Mouse (Mus musculus) heart, postnatal 0 days (tissue): Measurements from ENCODE around the gene D630045J12Rik. TPM values are rescaled to one million over a fixed set of nuclear protein-coding genes. Genes with fewer than 3 reads are reported as not detected.
A peak's percentile ranks its signal among the peaks of the same experiment; 100 is the strongest.

ENCODE experiments used
- ATAC-seq: fragments of 200-750 bp; cut with Nextera tagmentation; 2 replicates; pipeline ENCODE4 v1.8.0; 2017; ENCODE audit warnings: low read depth, moderate number of reproducible peaks, moderate library complexity; ENCODE audit not compliant: insufficient read depth
- DNase-seq: peaks from one replicate; pipeline ENCODE4 v3.0.0-alpha.2; 2016; ENCODE audit warnings: low spot score
- H3K27ac ChIP-seq: fragments of 300-500 bp; sonication (generic); 2 replicates; pipeline ENCODE4 v1.5.1; 2014; ENCODE audit warnings: low read depth, mild to moderate bottlenecking
- H3K27me3 ChIP-seq: fragments of 300-500 bp; sonication (generic); 2 replicates; pipeline ENCODE4 v1.6.1; 2014; ENCODE audit warnings: low read length, mixed read lengths; ENCODE audit not compliant: control insufficient read depth, insufficient read depth
- H3K36me3 ChIP-seq: fragments of 300-500 bp; sonication (generic); replicated peaks from 2 replicates; pipeline ENCODE4 v1.6.1; 2014; ENCODE audit warnings: low read length, mixed read lengths; ENCODE audit not compliant: control insufficient read depth, insufficient read depth
- H3K4me1 ChIP-seq: fragments of 300-500 bp; sonication (generic); 2 replicates; pipeline ENCODE4 v1.6.1; 2014; ENCODE audit warnings: antibody characterized with exemption; ENCODE audit not compliant: control insufficient read depth, insufficient read depth
- H3K4me2 ChIP-seq: fragments of 300-500 bp; sonication (generic); 2 replicates; pipeline ENCODE4 v1.6.1; 2014; ENCODE audit warnings: low read depth, mild to moderate bottlenecking, low read length, moderate library complexity
- H3K4me3 ChIP-seq: fragments of 300-500 bp; sonication (generic); 2 replicates; pipeline ENCODE4 v1.5.1; 2014; ENCODE audit warnings: low read depth, low read length
- H3K9ac ChIP-seq: fragments of 300-500 bp; sonication (generic); replicated peaks from 2 replicates; pipeline ENCODE4 v1.6.1; 2014; ENCODE audit warnings: low read depth, low read length, mixed read lengths
- H3K9me3 ChIP-seq: fragments of 300-500 bp; sonication (generic); replicated peaks from 2 replicates; pipeline ENCODE4 v1.6.1; 2016; ENCODE audit warnings: low read length; ENCODE audit not compliant: control insufficient read depth
- CTCF ChIP-seq: IDR thresholded peaks from 2 replicates; pipeline ENCODE4 v1.5.1; 2016; ENCODE audit warnings: antibody characterized with exemption, control low read depth, low read depth
- EP300 ChIP-seq: IDR thresholded peaks from 2 replicates; pipeline ENCODE4 v1.6.1; 2016; ENCODE audit warnings: antibody characterized with exemption, low read depth
- WGBS: fragments of 180-500 bp; shearing (Covaris S2); extraction: QIAGEN DNeasy Blood & Tissue Kit; methylation state at CpG from one replicate; pipeline ENCODE4 v1.1.7; 2014; 5-methylcytosine and 5-hydroxymethylcytosine counted together
- polyA plus RNA-seq: library from polyadenylated mRNA; unstranded; fragments of >200 nt; fragmentation: Nextera tagmentation; extraction: Ambion mirVana; gene quantifications from 2 replicates; pipeline ENCODE4 v1.2.1, GENCODE M21; 2015
- total RNA-seq: library from RNA; depleted of rRNA; stranded (reverse); fragments of >200 nt; gene quantifications from 2 replicates; pipeline ENCODE4 v1.2.3, GENCODE M21; 2014; ENCODE audit warnings: low replicate concordance

The D630045J12Rik gene
- total and polyA plus RNA-seq, 2 experiments from 2014 or later = 0.29 to 2.8 TPM

DNA sequence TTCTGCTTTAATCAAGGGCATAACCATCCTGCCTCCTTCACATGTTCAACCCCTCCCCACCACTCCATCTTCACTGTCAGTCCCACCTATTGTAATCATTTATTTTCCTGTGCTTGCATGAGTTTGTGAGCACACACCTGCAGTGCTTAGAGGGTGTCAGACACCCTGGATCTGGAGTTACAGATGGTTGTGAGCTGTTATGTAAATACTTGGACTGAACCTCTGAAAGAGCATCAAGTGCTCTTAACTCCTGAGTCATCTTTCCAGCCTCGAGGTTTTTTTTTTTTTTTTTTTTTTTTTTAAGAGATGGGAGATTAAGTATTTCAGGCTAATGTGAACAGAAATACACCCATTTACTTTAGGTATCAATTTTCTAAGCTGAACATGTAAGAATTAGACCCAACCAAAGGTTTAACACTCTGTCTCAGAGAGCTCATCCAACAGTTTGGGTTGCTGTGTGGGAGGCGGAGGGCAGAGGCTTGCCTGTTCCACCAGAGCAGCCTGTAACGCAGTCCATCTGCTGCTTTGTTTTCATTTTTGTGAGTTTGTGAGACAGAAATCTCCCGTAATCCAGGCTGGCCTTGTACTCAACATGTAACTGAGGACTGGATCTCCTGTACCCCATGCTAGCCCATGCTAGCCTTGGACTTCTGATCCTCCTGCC is 137.6 kb downstream of the D630045J12Rik start:
- no peak overlapping the region for H3K4me3 ChIP-seq
- no peak for DNase-seq
- no peaks in the 10 kb centered on the region for H3K4me1 ChIP-seq
- ATAC-seq = no peak
- no peak overlapping the region for H3K9ac ChIP-seq
- no peak overlapping the region for H3K27ac ChIP-seq
- H3K36me3 ChIP-seq = no peaks in the 10 kb centered on the region
- TF ChIP-seq CTCF (no peak), EP300 (no peak)
- no peaks in the 10 kb centered on the region for H3K27me3 ChIP-seq
- no peak overlapping the region for H3K4me2 ChIP-seq
- WGBS = 61% methylated on average over 4 of the region's 4 CpGs
- H3K9me3 ChIP-seq = no peaks in the 10 kb centered on the region

DNA sequence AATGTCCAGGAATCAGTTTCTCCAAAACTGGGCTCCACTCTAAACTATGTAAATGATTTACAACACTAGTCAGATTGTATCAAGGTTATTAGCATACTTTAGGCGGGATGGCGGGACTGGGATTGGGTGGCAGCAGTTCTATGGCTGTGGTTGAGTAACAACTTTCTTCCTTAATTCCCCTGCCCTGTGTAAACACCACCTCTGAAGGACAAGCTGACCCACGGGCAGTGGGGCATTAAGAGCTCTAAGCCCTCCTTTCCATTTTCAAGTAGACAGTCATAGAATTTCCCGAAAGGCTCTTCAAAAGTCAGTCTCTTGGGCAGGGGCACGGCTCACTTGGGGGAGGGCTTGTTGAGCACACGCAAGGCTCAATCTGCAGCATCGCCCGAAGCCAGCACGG is 142.9 kb downstream of the D630045J12Rik start:
- TF ChIP-seq EP300 = no peak
- no peak for TF ChIP-seq CTCF
- H3K9ac ChIP-seq = no peak overlapping the region
- ATAC-seq = no peak
- H3K27me3 ChIP-seq = no peaks in the 10 kb centered on the region
- WGBS = 77% methylated on average over 9 of the region's 9 CpGs
- no peak for DNase-seq
- no peak overlapping the region for H3K27ac ChIP-seq
- 0 out of 2 replicates have a peak, but pooled peaks cover 5% of the 10 kb centered on the region for H3K4me1 ChIP-seq
- H3K36me3 ChIP-seq = no peaks in the 10 kb centered on the region
- no peak overlapping the region for H3K4me2 ChIP-seq
- no peaks in the 10 kb centered on the region for H3K9me3 ChIP-seq
- no peak overlapping the region for H3K4me3 ChIP-seq

DNA sequence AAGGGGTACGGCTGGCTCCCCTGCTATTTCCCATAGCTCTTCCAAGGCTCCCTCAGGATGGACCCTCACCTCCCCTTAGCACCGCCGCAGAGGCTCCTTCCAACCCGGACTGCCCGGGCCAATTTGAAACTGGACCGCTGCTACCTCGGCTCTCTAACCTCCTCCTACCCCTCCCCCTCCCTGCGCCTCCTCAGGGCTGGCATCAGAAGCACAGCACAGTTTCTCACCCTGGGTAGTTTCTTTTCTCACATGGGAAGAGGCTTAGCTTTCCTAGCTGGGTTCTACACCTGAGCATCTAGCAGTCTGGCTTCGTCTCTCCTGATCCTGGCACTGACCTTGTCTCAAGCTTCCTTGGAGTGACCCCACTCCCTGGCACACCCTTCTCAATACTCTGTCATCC is 143.9 kb downstream of the D630045J12Rik start:
- Histone ChIP-seq H3K4me1 (0 out of 2 replicates have a peak, but pooled peaks cover 5% of the 10 kb centered on the region), H3K27me3 (no peaks in the 10 kb centered on the region), H3K36me3 (no peaks in the 10 kb centered on the region), H3K9ac (no peak overlapping the region), H3K9me3 (no peaks in the 10 kb centered on the region), H3K27ac (no peak overlapping the region), H3K4me2 (peak overlapping the region; percentile 11; the same call in 1 of the 2 replicates), H3K4me3 (no peak overlapping the region)
- DNase-seq (no peak), ATAC-seq (no peak)
- 21% methylated on average over 9 of the region's 9 CpGs for WGBS
- TF ChIP-seq CTCF (no peak), EP300 (no peak)

DNA sequence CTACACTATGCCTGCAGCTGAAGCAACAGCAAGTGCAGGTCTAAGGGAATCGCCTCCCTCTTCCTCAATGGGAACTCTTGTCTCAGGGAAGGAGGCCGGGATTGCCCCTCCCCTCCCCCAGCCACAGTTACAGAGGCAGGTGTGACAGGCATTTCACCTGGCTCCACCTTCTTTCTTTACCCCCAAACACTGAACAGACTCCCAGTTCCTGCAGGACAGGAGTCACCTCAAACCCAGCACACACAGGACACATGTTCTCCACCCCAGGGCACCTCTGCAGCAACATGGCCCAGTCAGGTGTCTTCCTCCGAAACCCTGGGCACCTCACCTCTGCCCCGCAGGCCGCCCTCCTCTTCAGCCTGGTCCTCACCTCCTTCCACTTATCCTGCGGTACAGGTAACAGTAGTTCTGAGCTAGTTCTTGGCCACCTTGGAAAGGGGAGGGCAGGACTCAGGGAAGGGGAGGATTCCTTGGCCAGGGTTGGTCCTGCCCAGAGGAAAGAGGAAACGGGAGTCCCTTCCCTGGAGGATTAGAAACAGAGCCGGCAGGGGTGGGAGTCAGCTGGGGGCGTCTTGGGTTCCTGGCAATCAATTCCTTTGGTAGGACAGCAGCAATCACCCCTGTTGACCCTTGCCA is 144.5 kb downstream of the D630045J12Rik start, which contains the start of gene Tmem213:
Gene Tmem213 (plus strand): TSS at position 96 of the 636 bp plus-strand sequence.
- peak within 1 kb of the TSS; percentile 11; the same call in 1 of the 2 replicates for H3K4me2 ChIP-seq
- TF ChIP-seq EP300 = no peak
- TF ChIP-seq CTCF = no peak
- H3K27ac ChIP-seq = no peak within 1 kb of the TSS
- H3K9ac ChIP-seq = no peak within 1 kb of the TSS
- ATAC-seq (no peak), DNase-seq (no peak)
- H3K9me3 ChIP-seq = no peaks in the 10 kb centered on the region
- 0 out of 2 replicates have a peak, but pooled peaks cover 5% of the 10 kb centered on the region for H3K4me1 ChIP-seq
- H3K36me3 ChIP-seq = no peaks in the 10 kb centered on the region
- no peak within 1 kb of the TSS for H3K4me3 ChIP-seq
- no peaks in the 10 kb centered on the region for H3K27me3 ChIP-seq
- 38% methylated on average over 9 of the region's 9 CpGs for WGBS

DNA sequence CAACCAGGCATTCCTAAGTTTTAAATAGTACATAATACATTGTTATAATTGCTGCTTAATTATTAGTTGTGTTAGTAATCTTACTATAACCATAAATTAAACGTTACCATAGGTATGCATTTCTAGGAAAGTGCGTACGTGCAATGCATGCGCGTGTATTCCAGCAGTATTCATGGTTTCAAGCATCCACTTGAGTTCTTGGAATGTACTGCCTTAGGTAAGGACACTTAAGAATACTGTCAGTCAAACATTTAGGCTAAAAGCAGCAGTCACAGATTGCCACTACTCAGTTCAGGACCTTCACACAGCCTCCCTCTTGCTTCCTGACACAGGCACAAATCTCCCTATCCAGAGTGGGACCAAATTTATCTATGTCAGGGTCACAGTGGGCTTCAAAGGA is 145.4 kb downstream of the D630045J12Rik start:
- Histone ChIP-seq H3K4me3 (no peak overlapping the region), H3K36me3 (no peaks in the 10 kb centered on the region), H3K9ac (no peak overlapping the region), H3K9me3 (no peaks in the 10 kb centered on the region), H3K4me2 (no peak overlapping the region), H3K4me1 (0 out of 2 replicates have a peak, but pooled peaks cover 5% of the 10 kb centered on the region), H3K27ac (no peak overlapping the region), H3K27me3 (no peaks in the 10 kb centered on the region)
- ATAC-seq = no peak
- TF ChIP-seq EP300 (no peak), CTCF (no peak)
- 85% methylated on average over 5 of the region's 5 CpGs for WGBS
- no peak for DNase-seq
